Mouse (Mus musculus): ENCODE results near the gene C130074G19Rik.

C130074G19Rik gene

GRCm38 (mm10) chr1:184882281-184883268 is at the start of gene C130074G19Rik:
C130074G19Rik (minus strand) TSS chr1:184883218.
- in situ Hi-C loops (cut with MboI, MseI) = no loop called here

GRCm38 (mm10) chr1:184931097-184931496 is 48.1 kb upstream of the C130074G19Rik start:
- in situ Hi-C loops (cut with MboI, MseI) = no loop called here

DNA sequence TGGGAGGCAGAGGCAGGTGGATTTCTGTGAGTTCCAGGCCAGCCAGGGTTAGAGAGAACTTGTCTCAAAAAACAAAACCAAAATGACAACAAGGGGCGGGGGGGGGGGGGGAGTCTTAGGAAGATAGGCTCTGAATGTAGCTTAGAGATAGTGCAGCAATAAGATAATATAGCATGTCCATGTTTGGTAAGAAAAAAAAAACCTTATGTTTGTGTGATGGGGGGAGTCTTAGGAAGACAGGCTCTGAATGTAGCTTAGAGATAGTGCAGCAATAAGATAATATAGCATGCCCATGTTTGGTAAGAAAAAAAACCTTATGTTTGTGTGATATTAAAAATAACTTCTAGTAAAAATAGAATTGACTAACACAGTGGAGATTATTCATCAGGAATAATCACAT is 45.4 kb upstream of the C130074G19Rik start:
- in situ Hi-C loops (cut with MboI, MseI) = no loop called here

GRCm38 (mm10) chr1:184927911-184928310 is 44.9 kb upstream of the C130074G19Rik start:
- in situ Hi-C loops (cut with MboI, MseI) = no loop called here

- in situ Hi-C loops (cut with MboI, MseI) = no loop called here
These were observed 39.8 kb upstream of the C130074G19Rik start for GRCm38 (mm10) chr1:184922824-184923223.

DNA sequence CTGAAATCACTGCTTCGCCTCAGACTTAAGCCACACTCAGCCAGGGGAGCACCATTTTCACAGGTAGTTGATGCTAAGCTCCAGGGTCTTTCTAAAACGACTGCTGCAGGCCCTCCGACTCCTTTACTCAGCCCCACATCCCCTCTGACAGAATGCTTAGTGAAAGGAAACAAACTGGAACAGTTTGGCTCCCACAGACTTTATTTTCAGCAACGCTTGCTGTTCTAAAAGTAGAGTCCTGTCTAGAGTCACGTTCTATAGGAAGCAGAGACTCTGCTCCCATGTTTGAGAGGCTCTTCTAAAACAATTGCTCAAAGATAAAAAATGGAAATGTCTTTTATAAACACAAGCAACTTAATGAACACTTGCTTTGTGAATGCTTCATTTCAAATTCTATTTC is 37.0 kb upstream of the C130074G19Rik start:
- in situ Hi-C loops (cut with MboI, MseI) = no loop called here

DNA sequence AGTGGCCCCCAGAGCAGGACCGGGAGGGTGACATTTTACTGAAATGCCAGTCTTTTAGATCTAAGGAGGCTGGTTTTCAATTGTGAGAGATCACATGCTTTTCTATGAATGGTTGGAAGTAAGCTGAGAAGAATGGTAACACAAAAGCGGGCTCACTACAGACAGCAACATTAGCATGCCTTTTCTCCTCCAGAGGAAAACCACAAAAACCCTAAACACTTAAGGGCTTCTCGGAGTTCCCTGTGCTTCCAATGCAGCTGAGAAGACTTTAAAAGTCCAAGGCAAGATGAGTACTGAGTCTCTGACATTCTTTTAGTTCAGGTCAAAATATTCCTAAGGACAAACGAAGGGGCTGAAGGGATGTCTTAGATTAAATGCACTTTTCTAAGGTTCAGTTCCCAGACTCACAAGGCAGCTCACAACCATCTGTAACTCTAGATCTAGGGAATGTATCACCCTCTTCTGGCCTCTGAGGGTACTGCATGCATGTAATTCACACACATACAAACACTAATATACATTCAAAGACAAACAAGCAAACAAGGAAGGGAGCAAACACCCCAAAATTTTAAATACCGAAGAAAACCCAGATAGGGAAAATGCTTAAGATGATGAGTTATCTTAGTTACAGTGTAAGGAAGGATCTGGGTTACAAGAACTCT is 35.3 kb upstream of the C130074G19Rik start:
- in situ Hi-C loops (cut with MboI, MseI) = loop anchor here (10.0 kb wide), 1 partner anchor 276 kb away; no protein-coding TSS in a partner anchor

DNA sequence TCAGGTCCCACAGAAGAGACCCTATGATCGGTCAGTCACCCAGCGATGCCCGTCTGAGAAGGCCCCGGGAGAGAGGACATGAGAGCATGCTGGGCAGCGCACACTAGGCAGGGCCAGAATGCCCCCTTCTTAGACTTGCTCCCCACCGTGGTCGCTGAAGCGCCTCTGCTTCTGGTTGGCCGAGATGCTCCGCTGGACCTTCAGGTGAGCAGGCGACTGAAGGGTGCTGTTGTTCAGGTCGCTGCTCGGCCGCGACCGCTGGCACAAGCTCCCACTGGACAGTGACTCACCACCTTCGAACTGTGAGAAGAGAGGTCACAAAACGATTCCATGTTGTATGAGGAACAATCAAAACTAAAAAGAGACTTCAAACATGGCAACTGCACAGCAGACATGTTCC is 29.3 kb upstream of the C130074G19Rik start:
- in situ Hi-C loops (cut with MboI, MseI) = loop anchor here (10.0 kb wide), 1 partner anchor 282 kb away; no protein-coding TSS in a partner anchor

DNA sequence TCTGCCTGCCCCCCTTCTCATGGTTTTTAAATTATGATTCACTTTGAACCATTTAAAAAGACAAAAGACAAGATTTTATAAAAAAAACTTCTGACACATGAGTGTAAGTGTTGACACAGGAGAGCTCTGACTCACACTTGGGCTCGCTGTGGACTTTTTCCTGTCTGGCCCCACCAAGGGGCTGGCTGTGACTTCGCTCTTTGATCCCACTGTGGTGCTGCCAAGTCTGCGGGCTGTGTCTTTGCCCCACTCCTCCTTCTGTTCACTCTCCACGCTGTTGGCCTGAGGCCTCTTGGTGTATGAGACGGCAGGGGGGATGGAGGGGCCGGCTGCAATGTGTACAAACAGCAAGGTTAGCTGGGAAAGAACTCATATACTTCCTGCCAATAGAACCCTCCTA is 28.8 kb upstream of the C130074G19Rik start:
- in situ Hi-C loops (cut with MboI, MseI) = loop anchor here (10.0 kb wide), 1 partner anchor 283 kb away; no protein-coding TSS in a partner anchor

GRCm38 (mm10) chr1:184908558-184908957 is 25.5 kb upstream of the C130074G19Rik start:
- in situ Hi-C loops (cut with MboI, MseI) = no loop called here

GRCm38 (mm10) chr1:184905904-184906745 is 23.1 kb upstream of the C130074G19Rik start:
- in situ Hi-C loops (cut with MboI, MseI) = no loop called here

- in situ Hi-C loops (cut with MboI, MseI) = no loop called here
These were observed 22.4 kb upstream of the C130074G19Rik start for GRCm38 (mm10) chr1:184905371-184905770.

DNA sequence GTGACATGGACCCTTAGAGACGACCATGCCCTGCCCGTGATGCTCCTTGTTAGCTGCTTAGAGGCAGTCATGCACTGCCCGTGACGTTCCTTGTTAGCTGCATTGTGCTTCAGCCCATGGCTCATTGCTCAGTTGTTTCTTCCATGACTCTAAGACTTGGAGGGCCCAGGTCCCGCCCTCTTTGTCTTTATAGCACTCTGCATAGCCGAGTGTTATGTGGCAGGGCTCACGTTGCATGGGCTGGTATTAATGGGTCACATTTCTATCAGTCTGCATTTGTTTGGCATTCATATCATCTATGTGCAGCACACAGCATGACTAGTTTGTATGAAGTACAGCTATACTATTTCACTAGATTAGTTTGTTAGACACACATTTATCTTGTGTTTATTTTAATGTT is 20.7 kb upstream of the C130074G19Rik start:
- in situ Hi-C loops (cut with MboI, MseI) = no loop called here

DNA sequence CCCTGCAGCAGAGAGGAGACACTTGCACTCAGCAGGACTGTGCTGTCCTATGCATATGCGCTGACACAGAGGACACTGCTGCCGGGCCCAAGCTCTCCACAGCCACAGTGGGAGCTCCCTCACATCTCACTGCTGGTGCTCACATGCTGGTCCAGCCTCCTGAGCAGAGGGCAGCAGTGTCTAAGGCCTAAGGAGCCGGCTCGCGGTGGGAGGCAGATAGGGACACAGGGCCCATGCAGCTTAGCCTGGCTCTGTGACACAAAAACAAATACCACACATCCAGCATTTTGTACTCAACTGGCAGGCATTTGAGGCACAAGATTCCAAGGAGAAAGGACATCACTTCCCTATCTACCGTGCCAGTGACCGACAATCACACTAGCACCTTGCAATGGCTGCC is 19.9 kb upstream of the C130074G19Rik start:
- in situ Hi-C loops (cut with MboI, MseI) = no loop called here

DNA sequence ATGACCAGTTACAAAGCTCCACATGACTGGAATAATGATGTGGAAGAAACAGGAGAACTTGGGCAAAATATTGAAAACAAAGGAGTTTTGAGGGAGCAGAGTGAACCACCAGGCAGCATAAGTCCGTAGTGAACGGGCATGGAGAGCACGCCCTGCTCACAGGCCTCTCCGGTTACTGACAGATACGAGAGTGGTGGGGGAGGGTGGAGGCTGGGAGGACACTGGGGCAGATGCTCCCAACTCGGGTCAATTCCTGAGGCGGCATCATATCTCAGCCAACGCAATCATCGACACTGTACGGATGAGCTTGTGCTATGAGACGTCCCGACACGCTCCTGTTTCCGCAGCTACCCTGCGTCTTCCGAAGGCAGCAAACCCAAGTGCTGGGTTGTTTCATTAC is 14.3 kb upstream of the C130074G19Rik start:
- in situ Hi-C loops (cut with MboI, MseI) = no loop called here

DNA sequence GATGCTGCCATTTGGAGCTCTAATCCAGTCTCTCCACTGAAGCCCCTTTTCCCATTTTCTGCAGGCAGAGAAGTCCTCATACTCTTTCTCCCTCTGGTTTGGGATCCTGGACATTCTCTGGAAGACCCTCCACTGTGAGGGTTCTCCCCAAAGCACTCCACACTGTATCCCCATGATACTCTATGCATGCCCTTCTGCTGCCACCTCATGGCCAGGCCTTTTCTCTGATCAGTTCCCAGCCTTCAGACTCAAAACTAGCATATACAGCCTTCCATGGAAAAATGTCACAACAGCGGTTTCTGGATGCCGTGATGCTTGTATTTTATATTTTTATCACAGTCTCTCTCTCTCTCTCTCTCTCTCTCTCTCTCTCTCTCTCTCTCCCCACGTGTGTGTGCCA is 9.0 kb upstream of the C130074G19Rik start:
- in situ Hi-C loops (cut with MboI, MseI) = no loop called here

DNA sequence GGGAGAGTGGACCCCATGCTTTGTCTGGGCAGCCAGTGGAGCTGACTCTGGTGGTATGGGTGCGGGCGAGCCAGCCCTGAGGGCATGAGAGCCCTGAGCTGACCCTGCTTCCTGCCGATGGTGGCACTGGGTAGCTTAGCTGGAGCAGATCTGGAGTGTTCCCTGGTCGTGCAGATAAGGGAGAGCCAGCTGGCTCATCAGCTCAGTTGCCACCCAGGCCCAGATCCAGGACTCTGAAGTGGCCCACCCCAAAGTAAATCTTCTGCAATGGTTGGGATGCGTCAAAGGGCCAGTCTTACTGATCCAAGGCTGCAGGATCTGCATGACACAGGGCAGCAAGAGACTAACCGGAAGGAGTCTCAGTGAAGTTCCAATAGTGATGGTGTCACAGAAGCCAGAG is 6.4 kb upstream of the C130074G19Rik start:
- in situ Hi-C loops (cut with MboI, MseI) = no loop called here

DNA sequence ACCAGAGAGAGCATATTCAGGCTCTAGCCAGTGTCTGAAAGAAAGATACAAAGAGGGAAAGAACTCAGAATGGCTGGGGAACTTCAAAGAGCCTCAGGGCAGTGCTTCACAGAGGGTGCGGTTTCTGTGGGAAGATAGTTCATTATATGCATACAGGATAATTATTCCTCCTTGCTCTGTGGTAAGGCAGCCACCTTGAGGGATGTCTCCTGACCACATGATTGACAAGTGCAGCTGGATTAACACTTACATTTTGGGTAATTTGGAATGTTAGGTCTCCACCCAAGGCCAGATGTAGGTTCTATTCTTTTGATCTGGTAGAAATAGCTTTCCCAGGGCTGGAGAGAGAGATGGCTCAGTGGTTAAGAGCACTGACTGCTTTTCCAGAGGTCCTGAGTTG is 3.1 kb upstream of the C130074G19Rik start:
- in situ Hi-C loops (cut with MboI, MseI) = no loop called here

DNA sequence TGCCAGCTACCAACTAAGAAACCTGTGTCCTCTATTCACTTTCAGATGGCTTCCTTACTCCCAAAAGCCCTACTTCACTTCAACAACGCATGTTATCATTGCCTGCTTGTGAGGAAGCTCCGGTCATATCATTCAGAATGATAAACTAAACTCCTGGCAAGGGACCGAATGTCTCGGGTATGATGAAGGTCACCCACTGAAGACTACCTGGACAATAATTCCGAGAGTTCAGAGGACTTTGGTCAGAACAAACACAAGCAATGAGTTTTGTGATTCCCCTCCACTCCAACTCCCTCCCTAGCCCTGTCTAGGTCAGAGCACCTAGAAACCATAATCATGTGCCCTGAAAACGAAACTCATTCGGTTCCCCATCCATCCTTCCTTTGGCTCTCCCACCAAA is 1.2 kb downstream of the C130074G19Rik start:
- in situ Hi-C loops (cut with MboI, MseI) = no loop called here

DNA sequence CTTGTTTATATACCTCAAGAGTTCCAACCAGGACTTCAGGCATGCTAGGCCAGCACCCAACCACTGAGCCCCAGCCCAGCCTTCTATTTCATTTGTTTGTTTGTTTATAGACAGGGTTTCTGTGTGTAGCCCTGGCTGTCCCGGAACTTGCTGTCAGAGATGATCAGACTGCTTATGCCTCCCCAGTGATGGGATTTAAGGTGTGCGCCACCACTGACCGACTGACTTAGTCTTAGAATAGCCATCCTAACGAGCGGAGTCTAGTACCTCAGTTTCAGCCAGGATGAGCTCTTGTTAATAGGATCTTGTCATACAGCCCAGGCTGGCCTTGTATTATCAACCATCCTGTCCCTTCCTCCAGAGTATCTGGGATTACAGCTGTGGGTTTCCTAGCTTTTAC is 1.8 kb downstream of the C130074G19Rik start:
- in situ Hi-C loops (cut with MboI, MseI) = no loop called here

DNA sequence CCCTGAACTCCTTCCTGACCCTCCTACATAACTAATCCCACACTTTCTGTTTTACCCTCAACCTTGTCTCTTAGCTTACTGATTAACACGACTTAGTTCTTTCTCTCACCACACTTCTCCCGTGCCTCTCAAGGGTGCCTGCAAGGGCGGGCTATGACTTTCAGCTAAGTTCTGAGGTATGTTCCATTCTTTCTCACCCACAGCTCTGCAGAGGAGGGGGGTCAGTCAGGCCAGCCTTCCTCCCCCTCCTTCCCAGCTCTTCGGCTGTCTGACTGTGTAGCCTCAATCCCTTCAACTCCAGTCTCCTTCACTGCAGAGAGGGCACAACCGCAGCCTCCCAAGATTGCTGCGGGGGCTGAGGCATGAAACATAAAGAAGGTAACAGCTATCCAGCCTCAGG is 4.2 kb downstream of the C130074G19Rik start:
- in situ Hi-C loops (cut with MboI, MseI) = no loop called here

DNA sequence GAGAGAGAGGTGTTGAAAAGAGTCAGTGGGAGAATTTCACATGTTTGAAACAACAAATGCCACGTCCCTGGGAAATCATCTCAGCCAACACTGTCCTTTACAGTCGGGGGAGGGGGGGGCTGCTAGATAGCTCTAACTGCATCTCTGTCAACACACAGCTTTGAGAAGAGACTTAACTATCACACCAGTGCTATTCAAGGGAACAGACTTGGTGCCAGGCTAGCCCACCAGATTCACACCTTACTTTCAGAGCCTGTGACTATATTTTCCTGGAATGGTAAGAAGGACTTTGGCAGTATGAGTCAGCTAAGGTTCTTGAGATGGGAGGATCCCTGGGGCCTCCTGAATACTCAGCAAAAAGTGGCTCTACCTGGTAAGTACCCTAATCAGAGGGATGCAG is 5.7 kb downstream of the C130074G19Rik start:
- in situ Hi-C loops (cut with MboI, MseI) = no loop called here

All from T-helper 1 cell (primary cell).